Mouse (Mus musculus): ENCODE measurements around the gene Tnip2. TPM values are rescaled to one million over a fixed set of nuclear protein-coding genes. Genes with fewer than 3 reads are reported as not detected.

Gene Tnip2
- total RNA-seq, 4 experiments from 2014 or later = 15.4 to 24.0 (median 20.9) TPM

GRCm38 (mm10) chr5:34461841-34462240 is 52.0 kb downstream of the Tnip2 start:
- no peak for DNase-seq (ENCODE audit: low spot score in 2 of 2)

GRCm38 (mm10) chr5:34461294-34461693 is 52.5 kb downstream of the Tnip2 start:
- no peak for DNase-seq (ENCODE audit: low spot score in 2 of 2)

GRCm38 (mm10) chr5:34458994-34459393 is 54.8 kb downstream of the Tnip2 start:
- DNase-seq (ENCODE audit: low spot score in 2 of 2) = no peak

GRCm38 (mm10) chr5:34446207-34446606 is 67.6 kb downstream of the Tnip2 start:
- DNase-seq (ENCODE audit: low spot score in 2 of 2) = no peak

Other genes starting within 250 kb of the Tnip2 start
- gene Zfyve28, start 225.5 kb downstream of the Tnip2 start, total RNA-seq (2022) = 10 to 100 TPM; 57.7 to 68.9 (median 59.1) TPM
- 1 to 10 TPM; 1.1 to 1.9 (median 1.6) TPM for gene Cfap99, start 225.4 kb downstream of the Tnip2 start, total RNA-seq (2022)
- 10 to 100 TPM; 84.4 to 90.9 (median 87.9) TPM for gene Rnf4, start 177.7 kb downstream of the Tnip2 start, total RNA-seq (2022)
- 10 to 100 TPM; 43.1 to 49.3 (median 43.2) TPM for gene Fam193a, start 144.1 kb downstream of the Tnip2 start, total RNA-seq (2022)
- 1 to 10 TPM; 2.6 to 8.7 (median 4.6) TPM for gene Sh3bp2, start 11.8 kb upstream of the Tnip2 start, total RNA-seq (2022)
- 100 to 1,000 TPM; 396 to 434 (median 416) TPM for gene Add1, start 59.7 kb upstream of the Tnip2 start, total RNA-seq (2022)
- 10 to 100 TPM; 38.7 to 55.0 (median 47.0) TPM for gene Mfsd10, start 123.2 kb upstream of the Tnip2 start, total RNA-seq (2022)
- gene Nop14, start 146.2 kb upstream of the Tnip2 start, total RNA-seq (2022) = 10 to 100 TPM; 15.8 to 20.0 (median 16.4) TPM
- 1 to 10 TPM; 5.1 to 5.7 (median 5.5) TPM for gene Grk4, start 146.4 kb upstream of the Tnip2 start, total RNA-seq (2022)
- gene Htt, start 247.7 kb upstream of the Tnip2 start, total RNA-seq (2022) = 10 to 100 TPM; 74.6 to 88.4 (median 78.5) TPM